Mouse (Mus musculus) kidney, postnatal 14 days (tissue): ENCODE measurements around the gene Ttc26.
"Not testable (repeated sequence)": the region's sequence is repeated elsewhere in the genome, so short reads cannot be mapped to it uniquely, and the experiment has no call there.

Experiments used
- DNase-seq: peaks from one replicate; pipeline ENCODE4 v3.0.0; 2022; ENCODE audit warnings: mixed read lengths

Ttc26 gene

DNA sequence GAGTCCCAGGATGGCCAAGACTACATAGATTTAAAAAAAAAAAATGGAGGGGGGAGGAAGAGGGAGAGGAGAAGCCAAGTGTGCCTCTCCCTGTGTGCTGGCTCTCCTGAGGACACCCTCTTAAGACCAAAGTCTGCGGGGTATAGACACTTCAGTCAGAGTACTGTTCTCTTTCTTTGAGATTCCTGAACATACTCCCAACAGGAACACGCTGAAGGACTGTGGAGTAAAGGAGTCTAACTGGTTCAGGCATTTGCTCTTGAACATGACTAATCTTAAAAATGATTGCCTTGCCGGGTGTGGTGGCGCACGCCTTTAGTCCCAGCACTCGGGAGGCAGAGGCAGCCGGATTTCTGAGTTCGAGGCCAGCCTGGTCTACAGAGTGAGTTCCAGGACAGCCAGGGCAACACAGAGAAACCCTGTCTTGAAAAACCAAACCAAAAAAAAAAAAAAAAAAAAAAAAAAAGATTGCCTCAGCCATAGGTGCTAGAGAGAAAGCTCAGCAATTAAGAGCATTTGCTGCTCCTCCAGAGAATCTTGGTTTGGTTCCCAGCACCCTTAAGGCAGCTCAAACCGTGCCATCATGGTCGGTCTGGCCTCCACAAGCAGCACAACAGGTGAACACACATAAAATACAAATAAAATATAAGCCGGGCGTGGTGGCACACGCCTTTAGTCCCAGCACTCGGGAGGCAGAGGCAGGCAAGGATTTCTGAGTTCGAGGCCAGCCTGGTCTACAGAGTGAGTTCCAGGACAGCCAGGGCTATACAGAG, 24.4 kb upstream of the Ttc26 start:
- DNase-seq: not testable (repeated sequence)

GRCm38 (mm10) chr6:38357603-38358252, 23.5 kb upstream of the Ttc26 start:
- no peak for DNase-seq

GRCm38 (mm10) chr6:38358253-38359027, 22.8 kb upstream of the Ttc26 start:
- no peak for DNase-seq

DNA sequence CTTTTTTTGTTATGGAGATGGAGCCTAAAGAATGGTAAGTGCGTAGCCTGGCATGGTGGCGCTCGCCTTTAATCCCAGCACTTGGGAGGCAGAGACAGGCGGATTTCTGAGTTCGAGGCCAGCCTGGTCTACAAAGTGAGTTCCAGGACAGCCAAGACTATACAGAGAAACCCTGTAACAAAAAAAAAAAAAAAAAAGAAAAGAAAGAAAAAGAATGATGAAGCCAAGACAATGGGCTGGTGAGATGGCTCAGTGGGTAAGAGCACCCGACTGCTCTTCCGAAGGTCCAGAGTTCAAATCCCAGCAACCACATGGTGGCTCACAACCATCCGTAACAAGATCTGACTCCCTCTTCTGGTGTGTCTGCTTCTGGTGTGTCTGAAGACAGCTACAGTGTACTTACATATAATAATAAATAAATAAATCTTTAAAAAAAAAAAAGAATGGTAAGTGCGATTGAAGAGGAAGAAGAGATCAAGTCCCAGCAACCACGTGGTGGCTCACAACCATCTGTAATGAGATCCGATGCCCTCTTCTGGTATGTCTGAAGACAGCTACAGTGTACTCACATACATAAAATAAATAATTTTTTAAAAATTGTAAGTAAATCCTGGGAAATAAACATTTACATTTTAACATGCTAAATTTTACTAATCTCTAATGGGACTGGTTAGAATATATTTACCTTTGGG, 22.1 kb upstream of the Ttc26 start:
- not testable (repeated sequence) for DNase-seq

- DNase-seq: no peak
Measured at GRCm38 (mm10) chr6:38359736-38360499, 21.4 kb upstream of the Ttc26 start.

GRCm38 (mm10) chr6:38361065-38361464, 20.2 kb upstream of the Ttc26 start:
- no peak for DNase-seq

- DNase-seq: no peak
Measured at GRCm38 (mm10) chr6:38361937-38362336, 19.3 kb upstream of the Ttc26 start.

GRCm38 (mm10) chr6:38363370-38363769, 17.9 kb upstream of the Ttc26 start:
- no peak for DNase-seq

DNA sequence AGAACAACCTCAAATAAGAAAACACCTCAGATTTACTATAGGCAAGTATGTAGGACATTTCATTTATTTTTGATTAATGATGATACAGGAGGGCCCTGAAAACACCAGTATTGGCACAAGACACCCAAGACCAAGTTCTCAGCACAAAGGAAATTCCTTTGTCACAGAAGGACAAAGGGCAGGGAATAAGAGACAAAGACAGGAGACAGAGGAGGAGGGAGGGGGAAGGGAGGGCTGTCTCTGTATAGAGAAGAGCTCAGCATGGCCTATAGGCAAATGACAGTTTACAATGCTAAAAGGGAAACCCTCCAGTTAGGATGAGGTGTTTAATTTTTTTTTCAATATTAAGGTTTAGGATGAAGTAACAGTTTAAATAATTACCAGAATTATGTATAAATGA, 17.1 kb upstream of the Ttc26 start:
- no peak for DNase-seq

GRCm38 (mm10) chr6:38369945-38370344, 11.3 kb upstream of the Ttc26 start:
- no peak for DNase-seq

GRCm38 (mm10) chr6:38374271-38374670, 7.0 kb upstream of the Ttc26 start:
- no peak for DNase-seq

DNA sequence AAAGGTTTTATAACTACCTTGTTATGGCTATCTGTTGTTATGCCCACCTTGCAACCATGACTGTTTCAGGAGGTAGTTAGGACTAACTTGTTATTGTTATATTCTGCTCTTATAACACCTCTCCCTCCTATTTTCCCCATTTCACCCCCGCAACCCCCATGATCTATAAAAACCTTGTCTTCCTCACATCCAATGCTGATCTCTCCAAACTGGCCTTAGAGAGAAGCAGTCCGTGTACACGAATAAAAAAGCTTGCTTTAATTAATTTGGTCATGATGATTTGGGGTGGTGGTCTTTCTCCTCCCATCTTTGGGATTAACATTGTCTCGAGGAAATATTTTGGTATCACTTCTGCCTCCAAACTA, 523 bp upstream of the Ttc26 start:
- peak; percentile 5 for DNase-seq

DNA sequence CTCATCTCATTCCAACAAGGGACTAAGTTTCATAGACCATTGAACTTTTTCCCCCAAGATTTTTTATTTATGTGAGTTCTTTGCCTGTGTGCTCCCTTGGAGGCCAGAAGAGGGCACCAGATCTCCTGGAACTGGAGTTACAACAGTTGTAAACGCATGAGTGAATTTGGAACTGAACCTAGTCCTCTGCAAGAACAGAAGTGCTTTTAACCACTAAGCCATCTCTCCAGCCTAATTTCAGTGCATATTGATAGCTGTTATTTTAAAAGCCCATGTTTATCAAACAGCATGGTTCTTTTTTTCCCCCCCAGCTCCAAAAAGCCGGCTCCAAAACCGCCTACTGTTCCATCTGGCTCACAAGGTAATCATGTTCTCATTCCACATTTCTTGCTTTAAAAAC, 8.4 kb downstream of the Ttc26 start:
- DNase-seq: peak; percentile 27

GRCm38 (mm10) chr6:38432457-38432856, 51.2 kb downstream of the Ttc26 start:
- peak; percentile 4 for DNase-seq

DNA sequence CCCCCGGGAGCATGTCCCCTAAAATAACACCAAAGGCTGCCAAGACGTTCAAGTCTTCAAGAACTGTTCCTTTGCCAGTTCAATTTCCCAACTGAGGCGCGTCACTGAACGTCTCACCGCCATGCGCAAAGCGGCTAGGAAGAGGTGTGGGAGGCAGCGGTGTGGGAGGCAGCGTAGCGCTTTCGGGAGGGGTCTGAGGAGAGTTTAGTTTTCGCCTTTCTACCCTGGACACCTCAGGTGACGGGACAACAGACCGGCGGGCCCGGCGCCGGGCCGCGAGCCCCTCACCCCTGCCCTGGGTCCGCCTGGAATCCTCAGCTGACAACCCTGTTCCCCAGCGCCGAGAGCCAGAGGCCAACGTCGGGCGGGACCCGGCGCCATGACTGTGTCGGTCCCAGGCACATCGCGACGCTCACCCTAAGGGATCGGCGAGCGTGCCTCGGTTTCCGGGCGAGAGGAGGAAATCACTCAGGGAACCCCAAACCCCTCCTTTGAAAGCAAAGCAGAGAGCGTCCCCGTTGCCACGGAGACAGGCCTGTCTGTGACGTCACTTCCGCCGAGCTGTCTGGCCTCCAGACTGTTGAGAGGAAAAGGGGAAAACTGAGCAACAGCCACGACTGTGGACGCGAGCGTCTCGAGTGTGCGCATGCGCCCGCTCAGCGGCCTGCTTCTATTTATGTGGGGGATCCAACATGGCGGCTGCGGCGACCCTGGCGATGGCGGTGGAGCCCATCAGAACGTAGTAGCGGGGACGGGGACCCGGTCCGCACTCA, 52.2 kb downstream of the Ttc26 start, which contains the start of gene Ubn2:
Ubn2 (plus strand) TSS at position 690 of the 773 bp plus-strand sequence.
- DNase-seq: peak; percentile 99

GRCm38 (mm10) chr6:38434055-38435023, 53.1 kb downstream of the Ttc26 start:
- peak; percentile 74 for DNase-seq

GRCm38 (mm10) chr6:38443842-38444241, 62.6 kb downstream of the Ttc26 start:
- no peak for DNase-seq

DNA sequence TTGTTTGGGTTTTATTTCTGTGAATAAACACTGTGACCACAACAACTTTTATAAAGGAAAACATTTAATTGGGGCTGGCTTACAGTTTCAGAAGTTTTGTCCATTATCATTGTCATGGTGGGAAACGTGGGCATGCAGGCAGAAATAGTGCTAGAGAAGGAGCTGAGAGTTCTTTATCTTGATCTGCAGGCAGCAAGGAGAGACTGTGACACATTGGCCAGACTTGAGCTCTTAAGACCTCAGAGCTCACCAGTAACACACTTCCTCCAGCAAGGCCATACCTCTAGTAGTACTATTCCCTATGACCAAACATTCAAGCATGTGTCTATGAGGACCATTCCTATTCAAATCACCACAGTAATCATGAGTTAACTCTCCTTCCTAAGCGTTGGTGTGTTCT, 67.0 kb downstream of the Ttc26 start:
- no peak for DNase-seq

- no peak for DNase-seq
Measured at GRCm38 (mm10) chr6:38453049-38453448, 71.8 kb downstream of the Ttc26 start.

DNA sequence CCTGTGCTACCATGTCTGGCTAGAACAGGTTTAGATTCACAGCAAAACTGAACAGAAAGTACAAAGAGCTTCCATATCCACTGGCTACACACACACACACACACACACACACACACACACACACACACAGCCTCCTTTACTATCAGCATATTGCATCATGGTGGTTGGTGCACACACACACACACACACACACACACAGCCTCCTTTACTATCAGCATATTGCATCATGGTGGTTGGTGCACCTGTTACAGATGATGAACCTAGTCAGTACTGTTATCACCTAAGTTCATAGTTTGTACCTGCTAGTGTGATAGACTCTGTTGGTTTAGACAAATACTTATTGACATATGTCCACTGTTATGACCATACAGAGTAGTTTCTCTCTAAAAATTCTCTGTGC, 75.2 kb downstream of the Ttc26 start:
- not testable (repeated sequence) for DNase-seq
